Mouse (Mus musculus) ES-Bruce4 (cell line): ENCODE results near the gene Dpysl4.

ENCODE experiments used
- CTCF ChIP-seq: IDR thresholded peaks from one replicate; pipeline ENCODE4 v1.8.1; 2011; ENCODE audit warnings: low read depth, low read length
- EP300 ChIP-seq: IDR thresholded peaks from 2 replicates; pipeline ENCODE4 v1.6.1; 2011; ENCODE audit warnings: low read depth, low read length; ENCODE audit not compliant: insufficient read depth
- POLR2A ChIP-seq: IDR thresholded peaks from one replicate; pipeline ENCODE4 v1.8.1; 2011; ENCODE audit warnings: low read length; ENCODE audit not compliant: insufficient read depth

- no peak for TF ChIP-seq CTCF
- no peak for TF ChIP-seq EP300
- no peak for TF ChIP-seq POLR2A
These were observed 11.6 kb upstream of the Dpysl4 start for GRCm38 (mm10) chr7:139074189-139074588.
